Mouse (Mus musculus) ES-E14 (cell line): Measurements from ENCODE around the gene Wnk2.

Experiments
- CHD2 ChIP-seq: IDR thresholded peaks from 2 replicates; pipeline ENCODE4 v1.6.1; 2014; ENCODE audit warnings: mild to moderate bottlenecking, low read depth, low read length, inconsistent platforms
- HCFC1 ChIP-seq: IDR thresholded peaks from 2 replicates; pipeline ENCODE4 v1.6.1; 2012; ENCODE audit warnings: low read length, inconsistent platforms, borderline replicate concordance; ENCODE audit not compliant: insufficient read depth
- MAFK ChIP-seq: IDR thresholded peaks from 2 replicates; pipeline ENCODE4 v1.6.1; 2014; ENCODE audit warnings: mild to moderate bottlenecking, low read depth, low read length, inconsistent platforms; ENCODE audit not compliant: insufficient read depth
- ZC3H11A ChIP-seq: IDR thresholded peaks from 2 replicates; pipeline ENCODE4 v1.6.1; 2012; ENCODE audit warnings: low read depth, mild to moderate bottlenecking, inconsistent platforms, low read length, borderline replicate concordance
- ZNF384 ChIP-seq: IDR thresholded peaks from 2 replicates; pipeline ENCODE4 v1.6.1; 2012; ENCODE audit warnings: low read depth, low read length, inconsistent platforms

DNA sequence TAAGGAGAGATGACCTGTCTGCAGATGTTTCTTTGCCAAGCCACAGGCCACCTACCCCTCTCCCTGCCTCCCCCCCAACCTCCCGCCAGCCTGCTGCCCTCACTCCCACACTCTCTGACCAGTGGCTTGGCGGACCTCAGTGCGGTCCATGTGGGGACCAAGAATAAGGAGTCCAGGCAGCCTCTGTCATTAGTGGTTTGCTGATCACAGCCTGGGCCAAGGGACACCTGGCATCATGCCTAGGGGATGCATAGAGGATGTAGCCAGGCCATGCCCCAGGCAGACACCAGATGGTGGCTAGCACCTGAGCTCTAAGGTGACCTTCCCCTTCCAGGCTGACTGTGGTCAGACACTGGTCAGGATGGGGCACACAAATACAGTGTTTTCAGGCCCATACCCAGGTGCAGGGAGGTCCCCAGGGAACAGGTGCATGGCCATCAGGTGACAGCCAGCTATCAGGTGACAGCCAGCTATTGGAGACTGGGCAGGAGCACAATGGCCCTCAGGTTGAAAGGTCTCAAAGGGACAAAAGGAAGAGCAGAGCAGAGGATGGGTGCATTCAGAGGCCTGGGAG is 33.7 kb upstream of the Wnk2 start:
- TF ChIP-seq ZNF384 (no peak), MAFK (no peak), CHD2 (no peak), ZC3H11A (no peak), HCFC1 (no peak)
